Mouse (Mus musculus): ENCODE data around the gene Amigo1. TPM values are rescaled to one million over a fixed set of nuclear protein-coding genes. Genes with fewer than 3 reads are reported as not detected.
A peak's percentile ranks its signal among the peaks of the same experiment; 100 is the strongest.

Gene Amigo1
- polyA plus RNA-seq (2014; fragmentation: Nextera tagmentation; extraction: Ambion mirVana) = 3.0 and 3.7 TPM in 2 replicates

DNA sequence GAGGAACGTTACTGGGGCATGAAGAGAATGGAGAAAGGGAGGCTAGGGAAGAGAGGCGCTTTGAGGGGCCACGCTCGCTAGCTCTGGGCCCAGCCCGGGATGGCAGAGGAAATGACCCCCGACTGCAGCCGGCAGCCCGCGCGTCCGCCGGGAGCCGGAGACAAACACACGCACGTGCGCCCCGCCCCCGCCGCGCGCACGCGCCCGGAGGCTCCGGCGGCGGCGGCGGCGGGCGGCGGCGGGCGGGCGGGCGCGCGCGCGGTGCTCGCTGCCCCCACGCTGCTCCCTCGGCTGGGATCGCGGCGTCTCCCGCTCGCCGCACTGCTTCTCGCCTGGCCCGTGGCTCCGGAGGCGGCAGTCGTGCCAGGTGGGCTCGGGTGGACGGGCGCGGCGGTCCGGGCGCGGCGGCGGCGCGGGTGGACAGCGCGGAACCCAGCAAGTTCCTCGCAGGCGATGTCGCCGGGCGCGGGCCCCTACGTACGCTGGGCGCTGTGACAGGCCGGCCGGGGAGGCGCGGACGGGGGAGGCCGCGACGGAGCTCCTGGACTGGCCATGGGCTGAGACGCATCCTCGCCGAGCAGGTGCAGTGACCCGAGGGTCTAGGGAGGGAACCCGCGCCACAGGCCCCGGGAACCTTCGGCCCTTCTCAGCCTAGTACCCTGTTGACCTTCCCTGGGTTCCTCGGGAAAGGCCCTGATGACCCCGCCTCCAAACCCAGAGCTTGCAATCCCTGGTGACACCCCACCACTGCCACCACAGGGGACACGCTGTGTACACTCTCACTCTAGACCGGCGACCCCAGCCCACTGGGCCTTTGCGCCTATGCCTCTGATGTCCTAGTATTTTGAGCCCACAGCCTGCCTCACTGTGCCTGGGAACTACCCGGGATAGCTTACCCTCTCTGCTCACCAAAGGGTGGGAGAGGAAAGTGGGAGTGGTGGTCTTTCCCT lies at the start of gene Amigo1:
Amigo1 (plus strand) TSS at position 238 of the 950 bp plus-strand sequence.
- 2% methylated on average over 70 of the region's 100 CpGs for WGBS
- peak within 1 kb of the TSS; percentile 74 for H3K4me3 ChIP-seq (ENCODE audit: low read length)
- H3K4me2 ChIP-seq (replicated peaks; ENCODE audit: low read depth, low read length) = peak within 1 kb of the TSS; percentile 98
- H3K9me3 ChIP-seq (ENCODE audit: control insufficient read depth, low read length) = no peaks in the 10 kb centered on the region
- no peaks in the 10 kb centered on the region for H3K36me3 ChIP-seq (ENCODE audit: control insufficient read depth, insufficient read depth, low read length)
- ATAC-seq (ENCODE audit: low FRiP score, low TSS enrichment) = peak; percentile 84
- peak within 1 kb of the TSS; percentile 77 for H3K9ac ChIP-seq (ENCODE audit: low read depth, low read length)
- H3K27ac ChIP-seq (ENCODE audit: low read depth, low read length) = no peak within 1 kb of the TSS
- H3K4me1 ChIP-seq (ENCODE audit: control insufficient read depth, insufficient read depth, low read length) = peaks cover 11% of the 10 kb centered on the region; the same call in 1 of the 2 replicates
- H3K27me3 ChIP-seq (ENCODE audit: control insufficient read depth, insufficient read depth, low read length) = 0 out of 2 replicates have a peak, but pooled peaks cover 3% of the 10 kb centered on the region

DNA sequence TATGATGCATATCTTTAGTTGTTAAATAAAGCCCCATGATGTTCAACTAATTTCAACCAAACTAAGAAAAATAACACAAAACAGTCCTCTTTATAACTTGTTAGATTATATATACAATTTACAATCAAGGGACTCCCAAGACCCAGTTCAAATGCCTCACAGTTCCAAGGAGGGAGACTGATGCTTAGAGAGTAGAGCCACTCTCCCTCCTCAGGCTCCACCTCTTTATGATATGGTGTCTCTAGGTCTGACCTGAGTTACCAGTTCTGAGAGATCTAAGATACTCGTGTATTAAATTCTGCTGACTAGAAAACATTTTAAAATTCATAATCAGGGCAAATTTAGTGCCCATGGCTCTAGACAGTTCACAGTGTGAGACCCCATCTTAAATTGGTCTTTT lies 47.0 kb upstream of the Amigo1 start:
- Histone ChIP-seq H3K27ac (ENCODE audit: low read depth, low read length) (no peak overlapping the region), H3K27me3 (ENCODE audit: control insufficient read depth, insufficient read depth, low read length) (no peaks in the 10 kb centered on the region), H3K9ac (ENCODE audit: low read depth, low read length) (no peak overlapping the region), H3K36me3 (ENCODE audit: control insufficient read depth, insufficient read depth, low read length) (peaks cover 16% of the 10 kb centered on the region; the same call in 1 of the 2 replicates), H3K4me3 (ENCODE audit: low read length) (no peak overlapping the region), H3K4me2 (replicated peaks; ENCODE audit: low read depth, low read length) (no peak overlapping the region), H3K9me3 (ENCODE audit: control insufficient read depth, low read length) (no peaks in the 10 kb centered on the region), H3K4me1 (ENCODE audit: control insufficient read depth, insufficient read depth, low read length) (no peaks in the 10 kb centered on the region)
- 75% methylated on average over 1 of the region's 1 CpGs for WGBS
- no peak for ATAC-seq (ENCODE audit: low FRiP score, low TSS enrichment)

DNA sequence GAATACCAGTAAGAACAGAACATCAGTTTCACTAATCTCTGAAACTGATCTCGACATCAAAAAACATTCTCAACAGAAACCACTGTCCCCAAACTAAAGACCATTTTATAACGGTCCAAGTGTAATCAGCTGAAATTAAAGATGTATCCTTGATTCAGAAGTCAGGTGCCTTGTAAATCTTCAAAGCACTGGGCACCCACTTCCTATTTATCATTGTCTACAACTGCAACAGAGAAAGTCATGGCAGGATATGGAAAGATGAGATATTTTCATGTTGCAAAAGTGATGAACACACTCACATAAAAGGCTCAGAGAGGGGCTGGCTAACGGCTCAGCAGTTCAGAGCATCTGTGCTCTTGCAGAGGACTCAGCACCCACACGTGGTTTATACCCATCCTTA lies 45.3 kb upstream of the Amigo1 start:
- 83% methylated on average over 4 of the region's 4 CpGs for WGBS
- ATAC-seq (ENCODE audit: low FRiP score, low TSS enrichment) = no peak

DNA sequence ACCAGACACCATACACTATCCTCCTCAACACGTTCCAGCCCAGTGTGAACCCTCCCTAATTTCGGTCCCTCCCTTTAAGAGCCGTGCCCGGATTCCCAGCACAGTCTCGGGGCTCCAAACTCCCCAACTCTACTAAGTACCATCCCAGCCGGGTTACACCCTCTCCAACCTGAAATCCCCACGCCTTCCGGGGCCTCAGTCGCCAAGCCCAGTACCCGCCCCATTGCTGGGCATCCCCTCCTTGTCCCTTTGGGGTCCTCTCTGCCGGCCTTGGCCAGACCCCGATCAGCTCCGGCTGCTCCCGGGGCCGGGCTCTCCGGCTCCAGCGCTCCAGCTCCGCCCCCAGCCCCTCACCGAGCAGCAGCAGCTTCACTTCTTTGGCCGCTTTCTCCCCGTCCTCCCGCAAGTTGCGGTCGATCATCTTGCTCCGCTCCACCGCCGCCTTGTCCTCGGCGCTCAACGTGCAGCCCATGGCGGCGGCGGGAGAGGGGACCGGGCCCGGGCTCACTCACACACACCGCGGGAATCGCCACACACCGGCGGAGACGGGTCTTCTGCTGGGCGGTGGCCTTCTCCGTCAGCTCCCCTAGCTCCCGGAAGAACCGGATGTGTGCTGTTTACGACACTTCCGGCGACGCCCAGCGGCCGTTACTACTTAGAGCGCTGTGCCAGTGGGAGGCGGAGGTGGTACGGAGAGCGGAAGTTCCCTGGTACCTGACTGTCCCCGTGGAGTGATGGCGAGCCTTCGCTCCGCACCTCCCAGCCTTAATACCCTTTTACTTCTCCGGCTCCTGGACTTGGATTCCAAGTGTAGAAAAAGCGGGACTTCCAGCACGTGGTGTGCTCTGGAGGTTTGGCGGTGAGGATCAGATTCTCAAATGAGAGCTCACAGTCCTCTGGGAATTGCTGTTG lies 40.3 kb upstream of the Amigo1 start, which contains the start of gene Gnai3:
Gnai3 (minus strand) TSS at position 613 of the 912 bp plus-strand sequence.
- no peaks in the 10 kb centered on the region for H3K27me3 ChIP-seq (ENCODE audit: control insufficient read depth, insufficient read depth, low read length)
- H3K27ac ChIP-seq (ENCODE audit: low read depth, low read length) = peak within 1 kb of the TSS; percentile 93
- H3K4me1 ChIP-seq (ENCODE audit: control insufficient read depth, insufficient read depth, low read length) = peaks cover 12% of the 10 kb centered on the region
- peaks cover 4% of the 10 kb centered on the region; the same call in 1 of the 2 replicates for H3K36me3 ChIP-seq (ENCODE audit: control insufficient read depth, insufficient read depth, low read length)
- H3K4me3 ChIP-seq (ENCODE audit: low read length) = peak within 1 kb of the TSS; percentile 83
- H3K4me2 ChIP-seq (replicated peaks; ENCODE audit: low read depth, low read length) = peak within 1 kb of the TSS; percentile 71
- peak within 1 kb of the TSS; percentile 95 for H3K9ac ChIP-seq (ENCODE audit: low read depth, low read length)
- under 1% methylated on average over 63 of the region's 63 CpGs for WGBS
- peak; percentile 94 for ATAC-seq (ENCODE audit: low FRiP score, low TSS enrichment)
- no peaks in the 10 kb centered on the region for H3K9me3 ChIP-seq (ENCODE audit: control insufficient read depth, low read length)

More for the DNA sequence above, 45.3 kb upstream of the Amigo1 start:
- no peak overlapping the region for H3K4me2 ChIP-seq (replicated peaks; ENCODE audit: low read depth, low read length)
- H3K9ac ChIP-seq (ENCODE audit: low read depth, low read length) = no peak overlapping the region
- no peak overlapping the region for H3K27ac ChIP-seq (ENCODE audit: low read depth, low read length)
- peaks cover 5% of the 10 kb centered on the region for H3K4me1 ChIP-seq (ENCODE audit: control insufficient read depth, insufficient read depth, low read length)
- H3K9me3 ChIP-seq (ENCODE audit: control insufficient read depth, low read length) = no peaks in the 10 kb centered on the region
- no peak overlapping the region for H3K4me3 ChIP-seq (ENCODE audit: low read length)
- peaks cover 16% of the 10 kb centered on the region; the same call in 1 of the 2 replicates for H3K36me3 ChIP-seq (ENCODE audit: control insufficient read depth, insufficient read depth, low read length)
- no peaks in the 10 kb centered on the region for H3K27me3 ChIP-seq (ENCODE audit: control insufficient read depth, insufficient read depth, low read length)

DNA sequence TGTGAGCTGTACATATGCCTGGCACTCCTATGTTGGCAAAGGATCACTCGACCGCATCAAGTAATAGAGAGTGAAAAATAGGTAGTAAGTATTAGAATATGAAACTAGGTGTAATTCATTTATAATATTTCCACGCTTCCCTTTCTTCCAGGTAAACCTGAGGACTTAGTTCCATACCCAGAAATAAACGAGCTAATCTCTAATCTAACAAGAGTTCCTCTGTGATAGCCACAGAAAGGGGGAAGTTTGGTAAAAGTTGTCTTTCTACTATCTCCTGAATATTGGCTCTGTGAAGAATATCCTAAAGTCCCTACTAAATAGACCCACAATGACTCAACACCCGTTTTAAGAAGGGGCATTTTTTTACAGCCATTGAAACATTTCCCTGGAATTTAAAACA lies 39.5 kb upstream of the Amigo1 start:
- Histone ChIP-seq H3K4me2 (replicated peaks; ENCODE audit: low read depth, low read length) (peak overlapping the region; percentile 71), H3K4me1 (ENCODE audit: control insufficient read depth, insufficient read depth, low read length) (peaks cover 12% of the 10 kb centered on the region), H3K9ac (ENCODE audit: low read depth, low read length) (peak overlapping the region; percentile 95; the same call in 1 of the 2 replicates), H3K36me3 (ENCODE audit: control insufficient read depth, insufficient read depth, low read length) (peaks cover 4% of the 10 kb centered on the region; the same call in 1 of the 2 replicates), H3K27ac (ENCODE audit: low read depth, low read length) (peak overlapping the region; percentile 93; the same call in 1 of the 2 replicates), H3K4me3 (ENCODE audit: low read length) (peak overlapping the region; percentile 83), H3K27me3 (ENCODE audit: control insufficient read depth, insufficient read depth, low read length) (no peaks in the 10 kb centered on the region), H3K9me3 (ENCODE audit: control insufficient read depth, low read length) (no peaks in the 10 kb centered on the region)
- WGBS = 60% methylated on average over 5 of the region's 5 CpGs
- no peak for ATAC-seq (ENCODE audit: low FRiP score, low TSS enrichment)

DNA sequence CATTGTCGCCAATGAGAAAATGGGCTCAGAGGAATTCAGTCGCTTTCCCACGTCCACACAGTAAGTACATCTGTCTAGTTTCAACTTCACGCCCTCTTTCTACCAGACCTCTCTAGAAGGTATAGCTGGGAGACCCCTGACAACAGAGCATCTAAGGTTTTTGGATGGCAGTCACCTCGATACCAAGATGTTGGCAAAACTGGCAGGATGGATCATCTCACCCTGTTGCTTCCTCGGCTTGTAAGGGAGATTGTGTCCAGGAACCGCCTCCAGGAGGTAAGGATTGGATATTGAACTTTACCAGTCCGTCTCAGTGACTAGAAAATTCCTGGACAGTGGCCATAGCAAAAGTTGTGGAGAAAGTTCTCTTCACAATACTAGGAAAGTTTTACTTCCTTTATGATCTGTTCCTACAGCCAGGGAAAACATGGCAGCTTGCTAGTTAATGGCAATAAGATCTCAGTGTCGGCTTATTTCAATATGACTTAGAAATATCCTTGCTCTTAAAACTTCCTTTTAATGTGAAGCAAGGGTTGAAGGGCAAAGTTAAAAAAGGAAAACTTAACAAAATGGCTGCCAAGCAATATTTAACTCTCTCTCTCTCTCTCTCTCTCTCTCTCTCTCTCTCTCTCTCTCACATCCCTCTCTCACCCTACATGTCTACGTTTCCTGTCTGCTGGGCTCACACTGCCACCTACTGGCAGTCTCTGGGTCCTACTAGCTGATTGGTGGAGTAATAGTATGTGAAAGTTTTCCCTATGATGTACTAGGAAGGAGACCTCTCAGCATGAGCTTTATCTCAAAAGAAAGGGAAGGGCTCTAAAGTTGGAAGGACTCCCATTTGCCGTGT lies 38.5 kb upstream of the Amigo1 start:
- Histone ChIP-seq H3K9me3 (ENCODE audit: control insufficient read depth, low read length) (no peaks in the 10 kb centered on the region), H3K4me3 (ENCODE audit: low read length) (no peak overlapping the region), H3K27ac (ENCODE audit: low read depth, low read length) (no peak overlapping the region; the same call in 1 of the 2 replicates), H3K4me2 (replicated peaks; ENCODE audit: low read depth, low read length) (no peak overlapping the region), H3K27me3 (ENCODE audit: control insufficient read depth, insufficient read depth, low read length) (no peaks in the 10 kb centered on the region), H3K4me1 (ENCODE audit: control insufficient read depth, insufficient read depth, low read length) (peaks cover 12% of the 10 kb centered on the region), H3K36me3 (ENCODE audit: control insufficient read depth, insufficient read depth, low read length) (peaks cover 4% of the 10 kb centered on the region; the same call in 1 of the 2 replicates), H3K9ac (ENCODE audit: low read depth, low read length) (no peak overlapping the region)
- ATAC-seq (ENCODE audit: low FRiP score, low TSS enrichment) = peak; percentile 59; the same call in 1 of the 2 replicates
- 70% methylated on average over 11 of the region's 11 CpGs for WGBS

DNA sequence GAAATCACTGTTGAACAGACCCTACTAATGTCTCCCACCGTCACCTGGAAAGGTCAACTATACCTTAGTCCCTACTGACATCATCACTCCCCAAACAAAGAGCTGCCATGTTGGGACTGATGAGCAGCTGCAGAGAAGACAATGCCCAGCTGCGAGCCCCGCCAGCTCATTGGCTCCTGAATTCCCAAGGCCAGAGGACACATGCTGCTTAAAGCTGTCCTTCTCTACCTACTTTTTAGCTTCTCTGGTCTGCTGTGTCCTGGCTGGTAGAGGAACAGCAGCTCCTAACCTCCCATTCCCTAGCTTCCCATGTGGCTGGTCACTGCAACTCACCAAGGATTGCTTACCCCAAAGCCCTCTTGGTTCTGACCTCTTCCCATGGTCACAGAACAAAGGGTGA lies 33.8 kb upstream of the Amigo1 start:
- Histone ChIP-seq H3K4me1 (ENCODE audit: control insufficient read depth, insufficient read depth, low read length) (no peaks in the 10 kb centered on the region), H3K4me2 (replicated peaks; ENCODE audit: low read depth, low read length) (no peak overlapping the region), H3K27me3 (ENCODE audit: control insufficient read depth, insufficient read depth, low read length) (no peaks in the 10 kb centered on the region), H3K9ac (ENCODE audit: low read depth, low read length) (no peak overlapping the region), H3K27ac (ENCODE audit: low read depth, low read length) (no peak overlapping the region), H3K4me3 (ENCODE audit: low read length) (no peak overlapping the region), H3K36me3 (ENCODE audit: control insufficient read depth, insufficient read depth, low read length) (no peaks in the 10 kb centered on the region), H3K9me3 (ENCODE audit: control insufficient read depth, low read length) (no peaks in the 10 kb centered on the region)
- WGBS = 87% methylated on average over 3 of the region's 3 CpGs
- no peak for ATAC-seq (ENCODE audit: low FRiP score, low TSS enrichment)

DNA sequence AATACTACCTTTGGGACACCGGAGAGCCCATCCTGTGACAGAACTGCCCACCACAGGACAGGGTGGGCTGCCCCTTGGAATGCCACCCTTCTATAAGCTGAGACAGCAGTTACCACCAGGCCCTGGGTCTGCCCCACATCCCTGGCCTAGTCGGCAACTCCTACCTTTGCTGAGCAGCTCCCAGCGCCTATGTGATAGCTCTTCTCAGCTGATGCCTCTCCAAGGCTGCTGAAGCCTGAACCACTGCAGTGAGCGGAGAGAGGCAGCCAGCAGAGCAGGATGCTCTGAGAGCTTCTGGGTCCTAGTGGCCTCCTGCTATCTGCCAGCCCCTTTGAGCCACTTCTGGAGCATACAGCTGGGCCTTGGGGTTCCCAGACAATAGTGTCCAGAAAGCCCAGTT lies 31.5 kb upstream of the Amigo1 start, which contains the start of gene Gpr61:
Gpr61 (minus strand) TSS at position 227 of the 400 bp plus-strand sequence.
- no peak within 1 kb of the TSS for H3K9ac ChIP-seq (ENCODE audit: low read depth, low read length)
- no peak within 1 kb of the TSS for H3K4me3 ChIP-seq (ENCODE audit: low read length)
- no peak for ATAC-seq (ENCODE audit: low FRiP score, low TSS enrichment)
- H3K4me1 ChIP-seq (ENCODE audit: control insufficient read depth, insufficient read depth, low read length) = no peaks in the 10 kb centered on the region
- H3K4me2 ChIP-seq (replicated peaks; ENCODE audit: low read depth, low read length) = no peak within 1 kb of the TSS
- no peaks in the 10 kb centered on the region for H3K9me3 ChIP-seq (ENCODE audit: control insufficient read depth, low read length)
- H3K27ac ChIP-seq (ENCODE audit: low read depth, low read length) = no peak within 1 kb of the TSS
- no peaks in the 10 kb centered on the region for H3K27me3 ChIP-seq (ENCODE audit: control insufficient read depth, insufficient read depth, low read length)
- no peaks in the 10 kb centered on the region for H3K36me3 ChIP-seq (ENCODE audit: control insufficient read depth, insufficient read depth, low read length)
- 38% methylated on average over 4 of the region's 4 CpGs for WGBS
